Mouse (Mus musculus): ENCODE data around the gene Fyttd1. TPM values are rescaled to one million over a fixed set of nuclear protein-coding genes. Genes with fewer than 3 reads are reported as not detected.

Fyttd1 gene
- polyA plus RNA-seq, 1 experiment = 16.8 TPM

DNA sequence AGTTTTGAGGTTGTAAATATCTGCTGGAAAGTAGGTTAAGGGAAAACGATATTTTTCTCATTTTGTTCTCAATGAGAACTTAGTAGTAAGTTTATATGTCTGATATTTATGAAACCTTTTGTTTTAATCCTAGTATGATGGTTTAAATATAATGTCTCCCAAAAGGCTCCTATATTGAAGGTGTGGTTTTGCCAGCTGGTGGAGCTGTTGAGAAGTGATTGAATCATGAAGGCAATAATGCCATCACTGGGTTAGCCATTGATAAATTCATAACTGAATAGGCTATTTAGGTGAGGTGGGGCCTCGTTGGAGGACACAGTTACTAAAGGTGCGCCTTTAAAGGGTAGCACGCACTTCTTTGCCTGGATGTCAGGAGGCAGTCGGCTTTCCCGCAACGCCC lies 4.2 kb downstream of the Fyttd1 start:
- TF ChIP-seq USF1 (IDR thresholded peaks at IDR 0.05; ENCODE audit: low read depth) (no peak), MAX (IDR thresholded peaks at IDR 0.05) (no peak), FOSL1 (IDR thresholded peaks at IDR 0.05; ENCODE audit: insufficient read depth, low read length, poor library complexity, severe bottlenecking) (no peak), CEBPB (IDR thresholded peaks at IDR 0.05; ENCODE audit: low read depth) (no peak), CTCF (IDR thresholded peaks at IDR 0.05; ENCODE audit: control insufficient read depth, insufficient read depth, insufficient read length) (no peak), MYOG (IDR thresholded peaks at IDR 0.05; ENCODE audit: control insufficient read depth, extremely low read depth, insufficient read length) (no peak), MYOD1 (IDR thresholded peaks at IDR 0.05; ENCODE audit: control insufficient read depth, insufficient read length, low read depth) (no peak)
- Histone ChIP-seq H3ac (ENCODE audit: control insufficient read depth, insufficient read length, low read depth) (no peak overlapping the region), H3K79me2 (ENCODE audit: control insufficient read depth, insufficient read depth) (peaks cover 63% of the 10 kb centered on the region), H3K36me3 (ENCODE audit: control insufficient read depth, insufficient read depth) (peaks cover 20% of the 10 kb centered on the region), H3K79me3 (ENCODE audit: low read depth) (peaks cover 47% of the 10 kb centered on the region), H3K4me3 (ENCODE audit: insufficient read depth, poor library complexity, severe bottlenecking) (no peak overlapping the region), H3K27me3 (ENCODE audit: control insufficient read depth, insufficient read depth, insufficient read length) (no peaks in the 10 kb centered on the region)

DNA sequence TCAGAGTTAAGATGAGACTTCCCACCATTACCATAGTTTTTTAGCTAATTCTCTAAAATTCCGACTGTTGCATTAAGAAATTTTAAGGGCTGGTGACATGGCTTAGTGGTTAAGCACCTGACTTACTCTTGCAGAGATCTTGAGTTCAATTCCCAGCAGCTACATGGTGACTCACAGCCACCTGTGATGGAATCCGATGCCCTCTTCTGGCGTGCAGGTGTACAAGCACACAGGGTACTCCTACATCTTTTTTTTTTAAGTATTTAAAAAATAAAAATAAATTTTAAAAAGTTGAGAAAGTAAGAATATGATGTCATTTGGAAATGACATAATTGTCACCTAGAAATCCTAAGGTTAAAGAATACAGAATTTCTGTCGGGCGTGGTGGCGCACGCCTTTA lies 10.7 kb downstream of the Fyttd1 start:
- H3K79me2 ChIP-seq (ENCODE audit: control insufficient read depth, insufficient read depth) = peaks cover 14% of the 10 kb centered on the region
- no peak overlapping the region for H3ac ChIP-seq (ENCODE audit: control insufficient read depth, insufficient read length, low read depth)
- no peak overlapping the region for H3K4me3 ChIP-seq (ENCODE audit: insufficient read depth, poor library complexity, severe bottlenecking)
- H3K36me3 ChIP-seq (ENCODE audit: control insufficient read depth, insufficient read depth) = peaks cover 55% of the 10 kb centered on the region
- H3K79me3 ChIP-seq (ENCODE audit: low read depth) = peaks cover 8% of the 10 kb centered on the region
- H3K27me3 ChIP-seq (ENCODE audit: control insufficient read depth, insufficient read depth, insufficient read length) = no peaks in the 10 kb centered on the region
- no peak for TF ChIP-seq MYOD1 (IDR thresholded peaks at IDR 0.05; ENCODE audit: control insufficient read depth, insufficient read length, low read depth)
- no peak for TF ChIP-seq CTCF (IDR thresholded peaks at IDR 0.05; ENCODE audit: control insufficient read depth, insufficient read depth, insufficient read length)
- TF ChIP-seq MYOG (IDR thresholded peaks at IDR 0.05; ENCODE audit: control insufficient read depth, extremely low read depth, insufficient read length) = no peak
- TF ChIP-seq CEBPB (IDR thresholded peaks at IDR 0.05; ENCODE audit: low read depth) = no peak
- TF ChIP-seq USF1 (IDR thresholded peaks at IDR 0.05; ENCODE audit: low read depth) = no peak
- no peak for TF ChIP-seq FOSL1 (IDR thresholded peaks at IDR 0.05; ENCODE audit: insufficient read depth, low read length, poor library complexity, severe bottlenecking)
- TF ChIP-seq MAX (IDR thresholded peaks at IDR 0.05) = no peak

DNA sequence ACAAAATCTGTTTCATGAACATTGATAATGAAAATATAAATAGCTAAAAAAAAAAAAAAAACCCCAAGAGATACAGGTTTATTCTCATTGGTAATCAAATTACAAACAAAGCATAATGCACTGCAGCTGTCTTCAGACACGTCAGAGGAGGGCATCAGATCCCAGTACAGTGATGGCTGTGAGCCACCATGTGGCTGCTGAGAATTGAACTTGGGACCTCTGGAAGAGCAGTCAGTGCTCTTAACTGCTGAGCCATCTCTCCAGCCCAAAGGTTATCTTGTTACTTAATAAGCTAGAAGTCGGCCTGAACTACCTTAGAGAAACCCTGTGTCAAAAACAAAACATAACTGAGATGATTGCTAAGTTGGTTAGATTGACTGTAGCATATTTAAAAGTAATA lies 12.6 kb downstream of the Fyttd1 start:
- peaks cover 59% of the 10 kb centered on the region for H3K36me3 ChIP-seq (ENCODE audit: control insufficient read depth, insufficient read depth)
- H3ac ChIP-seq (ENCODE audit: control insufficient read depth, insufficient read length, low read depth) = no peak overlapping the region
- H3K27me3 ChIP-seq (ENCODE audit: control insufficient read depth, insufficient read depth, insufficient read length) = no peaks in the 10 kb centered on the region
- no peak overlapping the region for H3K4me3 ChIP-seq (ENCODE audit: insufficient read depth, poor library complexity, severe bottlenecking)
- TF ChIP-seq CEBPB (IDR thresholded peaks at IDR 0.05; ENCODE audit: low read depth) (no peak), MYOG (IDR thresholded peaks at IDR 0.05; ENCODE audit: control insufficient read depth, extremely low read depth, insufficient read length) (no peak), CTCF (IDR thresholded peaks at IDR 0.05; ENCODE audit: control insufficient read depth, insufficient read depth, insufficient read length) (no peak), USF1 (IDR thresholded peaks at IDR 0.05; ENCODE audit: low read depth) (no peak), MYOD1 (IDR thresholded peaks at IDR 0.05; ENCODE audit: control insufficient read depth, insufficient read length, low read depth) (no peak), MAX (IDR thresholded peaks at IDR 0.05) (no peak), FOSL1 (IDR thresholded peaks at IDR 0.05; ENCODE audit: insufficient read depth, low read length, poor library complexity, severe bottlenecking) (no peak)
- H3K79me2 ChIP-seq (ENCODE audit: control insufficient read depth, insufficient read depth) = peaks cover 5% of the 10 kb centered on the region
- H3K79me3 ChIP-seq (ENCODE audit: low read depth) = no peaks in the 10 kb centered on the region

DNA sequence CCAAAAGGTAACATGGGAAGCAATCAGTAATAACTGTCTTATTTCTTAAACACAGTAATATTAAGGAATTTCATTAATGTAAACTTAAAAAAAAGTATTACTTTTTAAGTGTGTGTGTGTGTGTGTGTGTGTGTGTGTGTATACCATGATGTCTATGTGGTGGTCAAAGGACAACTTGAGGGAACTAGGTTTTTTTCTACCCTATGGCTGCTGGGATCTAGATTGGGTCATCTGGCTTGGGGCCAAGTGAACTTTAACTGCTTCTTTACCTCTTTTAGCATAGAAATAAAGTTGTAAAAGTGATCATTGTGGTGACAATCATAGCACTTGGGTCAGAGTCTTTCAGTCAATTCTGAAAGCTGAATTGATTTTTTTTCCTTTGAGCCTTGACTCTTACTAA lies 18.8 kb downstream of the Fyttd1 start:
- Histone ChIP-seq H3K27me3 (ENCODE audit: control insufficient read depth, insufficient read depth, insufficient read length) (no peaks in the 10 kb centered on the region), H3K36me3 (ENCODE audit: control insufficient read depth, insufficient read depth) (peaks cover 69% of the 10 kb centered on the region), H3ac (ENCODE audit: control insufficient read depth, insufficient read length, low read depth) (no peak overlapping the region), H3K4me3 (ENCODE audit: insufficient read depth, poor library complexity, severe bottlenecking) (no peak overlapping the region), H3K79me3 (ENCODE audit: low read depth) (peaks cover 2% of the 10 kb centered on the region), H3K79me2 (ENCODE audit: control insufficient read depth, insufficient read depth) (no peaks in the 10 kb centered on the region)
- TF ChIP-seq CTCF (IDR thresholded peaks at IDR 0.05; ENCODE audit: control insufficient read depth, insufficient read depth, insufficient read length) (no peak), USF1 (IDR thresholded peaks at IDR 0.05; ENCODE audit: low read depth) (no peak), FOSL1 (IDR thresholded peaks at IDR 0.05; ENCODE audit: insufficient read depth, low read length, poor library complexity, severe bottlenecking) (no peak), MYOG (IDR thresholded peaks at IDR 0.05; ENCODE audit: control insufficient read depth, extremely low read depth, insufficient read length) (no peak), MAX (IDR thresholded peaks at IDR 0.05) (no peak), CEBPB (IDR thresholded peaks at IDR 0.05; ENCODE audit: low read depth) (no peak), MYOD1 (IDR thresholded peaks at IDR 0.05; ENCODE audit: control insufficient read depth, insufficient read length, low read depth) (no peak)

DNA sequence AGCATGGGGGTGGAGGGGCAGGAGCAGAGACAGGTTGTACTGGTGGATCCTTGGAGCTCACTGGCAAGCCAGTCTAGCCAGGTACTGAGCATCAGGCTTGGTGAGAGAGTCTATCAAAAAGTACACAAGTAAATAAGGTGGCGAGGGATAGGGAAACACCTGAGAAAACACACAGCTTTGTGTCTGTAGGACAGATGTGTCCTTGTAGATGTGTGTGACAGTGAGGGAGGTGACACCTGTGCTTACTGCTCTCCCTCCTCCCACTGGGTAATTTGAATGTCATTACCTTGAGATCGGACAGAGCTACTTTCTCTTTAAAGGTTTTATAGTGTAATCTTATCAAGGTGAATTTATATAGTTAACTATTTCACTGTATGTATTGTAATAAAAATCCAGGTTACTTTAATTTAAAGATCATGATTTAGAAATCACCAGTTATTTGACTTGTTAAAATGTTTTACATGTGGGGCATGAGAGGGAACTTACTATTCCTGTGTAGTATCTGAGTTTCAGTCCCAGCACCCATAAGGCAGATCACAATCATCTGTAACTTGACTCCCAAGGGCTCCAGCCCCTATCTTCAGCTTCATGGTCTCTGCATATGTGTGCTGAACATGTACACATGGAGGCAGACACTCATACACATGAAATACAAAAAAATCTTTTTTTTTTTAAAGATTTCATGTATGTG lies 24.2 kb downstream of the Fyttd1 start:
- no peaks in the 10 kb centered on the region for H3K79me2 ChIP-seq (ENCODE audit: control insufficient read depth, insufficient read depth)
- H3ac ChIP-seq (ENCODE audit: control insufficient read depth, insufficient read length, low read depth) = no peak overlapping the region
- no peak for TF ChIP-seq USF1 (IDR thresholded peaks at IDR 0.05; ENCODE audit: low read depth)
- no peaks in the 10 kb centered on the region for H3K27me3 ChIP-seq (ENCODE audit: control insufficient read depth, insufficient read depth, insufficient read length)
- no peak overlapping the region for H3K4me3 ChIP-seq (ENCODE audit: insufficient read depth, poor library complexity, severe bottlenecking)
- no peaks in the 10 kb centered on the region for H3K79me3 ChIP-seq (ENCODE audit: low read depth)
- peaks cover 81% of the 10 kb centered on the region for H3K36me3 ChIP-seq (ENCODE audit: control insufficient read depth, insufficient read depth)

DNA sequence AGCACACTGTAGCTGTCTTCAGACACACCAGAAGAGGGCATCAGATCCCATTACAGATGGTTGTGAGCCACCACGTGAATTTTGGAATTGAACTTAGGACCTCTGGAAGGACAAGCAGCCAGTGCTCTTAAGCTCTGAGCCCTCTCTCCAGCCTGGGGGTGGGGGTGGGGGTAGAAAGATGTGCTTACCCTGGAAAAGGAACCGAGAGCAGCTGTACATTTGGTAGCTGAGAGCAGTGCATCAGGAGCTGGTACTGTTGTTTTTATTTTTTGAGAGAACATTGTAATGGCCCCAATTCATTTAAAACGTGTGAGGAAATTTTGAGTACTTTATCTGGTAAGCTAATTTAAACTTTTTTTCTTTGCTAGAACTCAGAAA lies 24.7 kb downstream of the Fyttd1 start:
- Histone ChIP-seq H3K27me3 (ENCODE audit: control insufficient read depth, insufficient read depth, insufficient read length) (no peaks in the 10 kb centered on the region), H3K79me2 (ENCODE audit: control insufficient read depth, insufficient read depth) (no peaks in the 10 kb centered on the region), H3ac (ENCODE audit: control insufficient read depth, insufficient read length, low read depth) (no peak overlapping the region), H3K4me3 (ENCODE audit: insufficient read depth, poor library complexity, severe bottlenecking) (no peak overlapping the region), H3K79me3 (ENCODE audit: low read depth) (no peaks in the 10 kb centered on the region), H3K36me3 (ENCODE audit: control insufficient read depth, insufficient read depth) (peaks cover 84% of the 10 kb centered on the region)
- TF ChIP-seq CEBPB (IDR thresholded peaks at IDR 0.05; ENCODE audit: low read depth) (no peak), MAX (IDR thresholded peaks at IDR 0.05) (no peak), FOSL1 (IDR thresholded peaks at IDR 0.05; ENCODE audit: insufficient read depth, low read length, poor library complexity, severe bottlenecking) (no peak)

Data from C2C12 (cell line).